Mouse (Mus musculus) hindbrain, embryonic 16.5 days (tissue): ENCODE results near the gene Gpx3. TPM values are rescaled to one million over a fixed set of nuclear protein-coding genes. Genes with fewer than 3 reads are reported as not detected.
"Not testable (repeated sequence)": the region's sequence is repeated elsewhere in the genome, so short reads cannot be mapped to it uniquely, and the experiment has no call there.

Source experiments
- ATAC-seq: fragments of 200-750 bp; cut with Nextera tagmentation; 2 replicates; pipeline ENCODE4 v1.8.0; 2017; ENCODE audit warnings: moderate TSS enrichment, moderate library complexity
- H3K27ac ChIP-seq: fragments of 300-500 bp; sonication (generic); 2 replicates; pipeline ENCODE4 v1.5.1; 2014; ENCODE audit warnings: low read depth, mild to moderate bottlenecking, control low read depth, low read length, moderate library complexity
- H3K27me3 ChIP-seq: fragments of 300-500 bp; sonication (generic); replicated peaks from 2 replicates; pipeline ENCODE4 v1.6.1; 2014; ENCODE audit warnings: low read length; ENCODE audit not compliant: control insufficient read depth, insufficient read depth
- H3K36me3 ChIP-seq: fragments of 300-500 bp; sonication (generic); 2 replicates; pipeline ENCODE4 v1.6.1; 2014; ENCODE audit warnings: mild to moderate bottlenecking, low read length, moderate library complexity, mixed read lengths; ENCODE audit not compliant: control insufficient read depth, insufficient read depth
- H3K4me1 ChIP-seq: fragments of 300-500 bp; sonication (generic); 2 replicates; pipeline ENCODE4 v1.6.1; 2014; ENCODE audit warnings: low read depth, low read length; ENCODE audit not compliant: control insufficient read depth, insufficient read depth
- H3K4me2 ChIP-seq: fragments of 300-500 bp; sonication (generic); 2 replicates; pipeline ENCODE4 v1.6.1; 2014; ENCODE audit warnings: mild to moderate bottlenecking, low read length, control low read depth, moderate library complexity
- H3K4me3 ChIP-seq: fragments of 300-500 bp; sonication (generic); 2 replicates; pipeline ENCODE4 v1.5.1; 2014; ENCODE audit warnings: mild to moderate bottlenecking, low read length, control low read depth, moderate library complexity
- H3K9ac ChIP-seq: fragments of 300-500 bp; sonication (generic); 2 replicates; pipeline ENCODE4 v1.6.1; 2014; ENCODE audit warnings: low read depth, mild to moderate bottlenecking, control low read depth, low read length, moderate library complexity
- H3K9me3 ChIP-seq: fragments of 300-500 bp; sonication (generic); 2 replicates; pipeline ENCODE4 v1.6.1; 2014; ENCODE audit warnings: mild to moderate bottlenecking, low read length, moderate library complexity; ENCODE audit not compliant: control insufficient read depth
- WGBS: fragments of 180-500 bp; shearing (Covaris S2); extraction: QIAGEN DNeasy Blood & Tissue Kit; methylation state at CpG from one replicate; pipeline ENCODE4 v1.1.7; 2014; 5-methylcytosine and 5-hydroxymethylcytosine counted together
- polyA plus RNA-seq: library from polyadenylated mRNA; unstranded; fragments of >200 nt; fragmentation: Nextera tagmentation; extraction: Ambion mirVana; gene quantifications from 2 replicates; pipeline ENCODE4 v1.2.1, GENCODE M21; 2015

Gpx3 gene
- 78.5 and 78.8 TPM in 2 replicates for polyA plus RNA-seq

- Histone ChIP-seq H3K4me3 (peak within 1 kb of the TSS; percentile 51), H3K9me3 (no peaks in the 10 kb centered on the region), H3K9ac (peak within 1 kb of the TSS; percentile 65), H3K4me2 (peak within 1 kb of the TSS; percentile 82), H3K27me3 (no peaks in the 10 kb centered on the region), H3K27ac (no peak within 1 kb of the TSS), H3K36me3 (no peaks in the 10 kb centered on the region), H3K4me1 (no peaks in the 10 kb centered on the region; the same call in 1 of the 2 replicates)
- peak; percentile 97 for ATAC-seq
- 15% methylated on average over 40 of the region's 45 CpGs for WGBS
Measured at GRCm38 (mm10) chr11:54902333-54903323, at the start of gene Gpx3. Gpx3 (plus strand) TSS chr11:54902453.

DNA sequence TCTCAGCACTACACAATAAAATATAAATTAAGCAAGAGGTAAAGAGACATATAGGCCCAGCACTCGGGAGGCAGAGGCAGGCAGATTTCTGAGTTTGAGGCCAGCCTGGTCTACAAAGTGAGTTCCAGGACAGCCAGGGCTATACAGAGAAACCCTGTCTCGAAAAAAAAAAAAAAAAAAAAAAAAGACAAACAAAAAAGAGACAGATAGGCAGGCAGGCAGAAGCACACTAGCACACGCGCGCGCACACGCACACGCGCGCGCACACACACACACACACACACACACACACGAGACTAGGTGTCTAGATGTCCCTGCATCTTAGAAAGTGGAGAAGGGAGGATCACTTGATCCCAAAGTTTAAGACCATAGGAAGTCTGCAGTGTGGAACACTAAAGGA lies 43.4 kb upstream of the Gpx3 start:
- H3K9ac ChIP-seq, H3K4me2 ChIP-seq, H3K9me3 ChIP-seq, H3K4me1 ChIP-seq, ATAC-seq, H3K27me3 ChIP-seq, H3K4me3 ChIP-seq, H3K27ac ChIP-seq, H3K36me3 ChIP-seq: not testable (repeated sequence)
- 96% methylated on average over 11 of the region's 12 CpGs for WGBS

DNA sequence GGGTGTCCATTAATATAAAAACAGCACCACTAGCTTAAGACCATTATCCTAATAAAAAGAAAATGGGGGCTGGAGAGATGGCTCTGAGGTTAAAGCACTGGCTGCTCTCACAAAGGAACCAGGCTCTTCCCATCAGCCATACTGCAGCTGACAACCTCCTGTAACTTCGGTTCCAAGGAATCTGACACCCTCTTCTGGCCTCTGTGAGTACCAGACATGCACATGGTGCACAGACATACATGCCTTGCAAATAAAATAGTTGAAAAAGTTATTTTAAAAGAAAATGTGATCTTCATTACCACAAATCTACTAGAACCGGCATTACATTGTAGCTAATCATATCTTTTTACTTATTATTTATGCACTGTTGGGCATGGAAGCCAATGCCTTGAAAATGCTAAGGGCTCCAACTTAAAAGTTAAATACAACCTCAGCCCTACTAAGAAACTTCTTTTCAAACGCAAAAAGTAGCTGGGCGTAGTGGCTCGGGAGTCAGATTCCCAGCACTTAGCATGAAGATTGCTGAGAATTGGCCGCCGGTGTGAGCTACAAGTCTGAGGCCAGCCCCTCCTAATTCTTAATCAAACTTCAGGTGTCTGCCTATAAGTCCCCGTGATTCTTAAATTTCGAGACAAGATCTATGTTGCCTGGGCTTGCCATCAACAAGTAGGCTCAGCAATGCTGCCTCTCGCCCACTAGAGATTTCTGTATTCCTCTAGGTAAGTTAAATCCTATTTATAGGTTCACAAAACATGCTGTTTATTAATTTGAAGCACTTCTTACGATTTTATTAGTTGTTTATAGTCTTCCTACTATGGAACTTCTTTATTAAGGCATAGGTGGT lies 42.7 kb upstream of the Gpx3 start:
- H3K9ac ChIP-seq, result peak overlapping the region; percentile 81
- H3K27ac ChIP-seq, result peak overlapping the region; percentile 77
- H3K36me3 ChIP-seq, result no peaks in the 10 kb centered on the region
- H3K4me1 ChIP-seq, result peaks cover 7% of the 10 kb centered on the region
- H3K9me3 ChIP-seq, result no peaks in the 10 kb centered on the region
- H3K4me2 ChIP-seq, result peak overlapping the region; percentile 64
- H3K4me3 ChIP-seq, result peak overlapping the region; percentile 67
- H3K27me3 ChIP-seq, result no peaks in the 10 kb centered on the region
- ATAC-seq, result no peak
- WGBS, result 23% methylated on average over 11 of the region's 11 CpGs

GRCm38 (mm10) chr11:54860256-54861038 lies 41.8 kb upstream of the Gpx3 start, which contains the start of gene Lyrm7:
Lyrm7 (minus strand) TSS chr11:54860916.
- Histone ChIP-seq H3K4me1 (peaks cover 7% of the 10 kb centered on the region), H3K27me3 (no peaks in the 10 kb centered on the region), H3K9ac (peak within 1 kb of the TSS; percentile 81), H3K4me2 (peak within 1 kb of the TSS; percentile 68), H3K27ac (peak within 1 kb of the TSS; percentile 86), H3K4me3 (peak within 1 kb of the TSS; percentile 67), H3K36me3 (no peaks in the 10 kb centered on the region), H3K9me3 (no peaks in the 10 kb centered on the region)
- under 1% methylated on average over 42 of the region's 42 CpGs for WGBS
- peak; percentile 98 for ATAC-seq

GRCm38 (mm10) chr11:54861471-54862420 lies 40.5 kb upstream of the Gpx3 start:
- Histone ChIP-seq H3K9me3 (no peaks in the 10 kb centered on the region), H3K4me1 (peaks cover 7% of the 10 kb centered on the region), H3K4me3 (no peak overlapping the region), H3K9ac (no peak overlapping the region), H3K27me3 (no peaks in the 10 kb centered on the region), H3K4me2 (no peak overlapping the region), H3K27ac (no peak overlapping the region), H3K36me3 (no peaks in the 10 kb centered on the region)
- ATAC-seq, result no peak
- WGBS, result 91% methylated on average over 5 of the region's 5 CpGs

DNA sequence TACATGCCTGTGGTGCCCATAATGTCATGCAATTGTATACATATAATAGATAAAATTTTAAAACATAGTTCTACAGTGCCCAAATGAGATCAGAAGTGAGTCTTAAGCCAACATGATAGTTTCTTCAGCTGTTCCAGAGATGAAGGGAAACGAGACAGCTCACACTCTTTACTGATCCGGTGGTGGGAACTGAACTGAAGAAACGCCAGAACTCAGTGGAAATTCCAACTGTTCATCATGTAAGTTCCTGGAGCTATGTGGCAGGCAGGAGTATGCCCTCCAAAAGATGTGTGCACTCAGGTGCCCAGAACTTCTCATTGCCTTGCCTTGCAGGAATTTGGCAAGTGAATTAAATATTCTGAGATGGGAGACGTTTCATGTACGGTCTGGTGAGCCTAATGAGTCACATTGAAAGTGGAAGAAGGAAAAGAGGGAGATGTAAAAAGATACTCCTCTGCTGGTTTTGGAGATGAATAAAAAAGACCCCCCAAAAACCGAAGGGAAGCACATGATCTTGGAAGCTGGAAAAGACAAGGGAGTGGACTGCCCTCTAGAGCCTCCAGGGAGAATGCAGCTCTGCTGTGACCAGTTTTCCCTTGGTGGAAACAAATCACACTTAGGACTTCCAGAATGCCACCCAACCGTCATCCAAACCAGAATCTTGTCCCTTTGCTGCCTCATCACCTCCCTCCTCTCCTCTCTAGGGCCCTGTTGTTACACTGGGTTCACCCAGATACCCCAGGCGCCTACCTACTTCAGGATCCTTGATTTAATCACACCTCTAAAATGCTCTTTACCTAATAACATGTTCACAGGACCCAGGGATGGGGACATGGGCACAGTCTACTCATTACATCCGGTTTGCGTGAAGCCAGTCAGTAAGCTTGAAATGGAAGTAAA lies 39.4 kb upstream of the Gpx3 start:
- no peak overlapping the region for H3K4me3 ChIP-seq
- no peaks in the 10 kb centered on the region for H3K36me3 ChIP-seq
- no peak overlapping the region for H3K9ac ChIP-seq
- H3K4me1 ChIP-seq, result peaks cover 12% of the 10 kb centered on the region
- no peaks in the 10 kb centered on the region for H3K27me3 ChIP-seq
- H3K4me2 ChIP-seq, result 0 out of 2 replicates have a peak overlapping the region, but pooled peaks have one; percentile 6
- ATAC-seq, result no peak
- no peak overlapping the region for H3K27ac ChIP-seq
- WGBS, result 38% methylated on average over 10 of the region's 10 CpGs
- H3K9me3 ChIP-seq, result no peaks in the 10 kb centered on the region

GRCm38 (mm10) chr11:54865330-54866085 lies 36.7 kb upstream of the Gpx3 start:
- H3K9ac ChIP-seq, result peak overlapping the region; percentile 98; the same call in 1 of the 2 replicates

More at GRCm38 (mm10) chr11:54865330-54866085, 36.7 kb upstream of the Gpx3 start:
- no peaks in the 10 kb centered on the region for H3K9me3 ChIP-seq
- WGBS, result 77% methylated on average over 6 of the region's 6 CpGs
- peak overlapping the region; percentile 93 for H3K4me3 ChIP-seq
- peaks cover 23% of the 10 kb centered on the region for H3K4me1 ChIP-seq
- peak overlapping the region; percentile 92 for H3K27ac ChIP-seq
- no peaks in the 10 kb centered on the region for H3K27me3 ChIP-seq
- H3K4me2 ChIP-seq, result peak overlapping the region; percentile 69
- no peak for ATAC-seq
- H3K36me3 ChIP-seq, result peaks cover 2% of the 10 kb centered on the region; the same call in 1 of the 2 replicates
